Mouse (Mus musculus) thymus, postnatal 0 days (tissue): Measurements from ENCODE around the gene Tbc1d8. TPM values are rescaled to one million over a fixed set of nuclear protein-coding genes. Genes with fewer than 3 reads are reported as not detected.

Experiments
- DNase-seq: peaks from one replicate; pipeline ENCODE4 v3.0.0-alpha.2; 2015; ENCODE audit warnings: low spot score
- polyA plus RNA-seq: library from polyadenylated mRNA; unstranded; fragments of >200 nt; fragmentation: Nextera tagmentation; extraction: Ambion mirVana; gene quantifications from 2 replicates; pipeline ENCODE4 v1.2.1, GENCODE M21; 2015

Tbc1d8 gene
- polyA plus RNA-seq, 1 experiment from 2014 or later, result 7.4 TPM

DNA sequence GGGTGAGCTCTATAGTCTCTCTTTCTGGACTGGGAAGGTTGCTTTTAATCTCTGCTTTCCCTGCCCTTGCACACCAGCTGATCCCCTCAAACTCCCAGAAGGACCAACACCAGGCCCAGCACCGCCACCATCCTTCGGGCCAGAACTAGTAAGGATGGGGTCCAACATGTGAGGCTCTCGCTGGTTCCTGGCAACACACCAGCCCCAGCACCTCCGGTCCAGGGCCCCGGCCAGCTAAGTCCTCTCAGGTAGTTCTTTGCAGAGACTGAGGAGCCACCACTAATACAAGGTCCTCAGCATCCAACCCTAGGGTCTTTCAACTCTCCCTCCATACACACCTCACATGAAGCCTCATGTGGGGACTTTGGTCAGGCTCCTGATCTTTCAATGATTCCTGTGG lies 29.7 kb downstream of the Tbc1d8 start:
- no peak for DNase-seq

DNA sequence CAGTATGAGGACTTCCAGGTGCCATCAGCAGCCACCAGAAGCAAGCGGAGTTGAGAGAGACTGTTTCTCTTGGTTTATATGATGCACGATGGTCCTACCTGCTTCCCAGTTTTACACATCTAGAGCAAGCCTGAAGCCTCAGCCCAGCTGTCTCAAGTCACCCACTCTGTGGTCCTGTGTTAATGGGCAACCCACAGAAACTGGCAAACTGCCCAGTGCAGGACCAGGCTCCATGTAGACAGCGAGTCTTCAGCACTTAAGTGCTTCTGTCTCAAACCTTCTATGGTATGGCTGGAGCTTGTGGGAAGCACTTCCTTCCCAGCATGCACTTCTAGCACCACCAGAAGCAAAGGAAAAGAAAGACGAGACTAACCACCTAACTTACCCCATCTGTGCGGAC lies 30.3 kb downstream of the Tbc1d8 start:
- DNase-seq, result no peak

DNA sequence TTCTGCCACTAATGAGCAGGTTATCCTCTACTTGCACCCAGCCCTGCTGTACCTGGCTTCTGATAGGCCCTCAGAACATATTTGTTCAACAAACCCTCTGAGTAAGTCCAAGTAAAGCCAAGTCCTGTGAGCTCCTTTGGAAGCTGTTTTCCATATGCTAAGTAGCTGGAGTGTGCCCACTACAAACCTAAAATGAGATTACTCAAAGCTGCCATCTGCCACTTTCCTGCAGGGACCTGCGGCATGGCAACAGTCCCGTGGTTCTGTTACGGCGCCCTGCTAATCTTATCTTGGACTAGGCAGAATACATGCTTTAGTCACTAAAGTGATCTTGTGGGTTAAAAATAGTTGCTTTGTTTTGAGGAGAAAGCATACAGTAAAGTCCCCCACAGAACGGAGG lies 32.4 kb downstream of the Tbc1d8 start:
- DNase-seq, result no peak

DNA sequence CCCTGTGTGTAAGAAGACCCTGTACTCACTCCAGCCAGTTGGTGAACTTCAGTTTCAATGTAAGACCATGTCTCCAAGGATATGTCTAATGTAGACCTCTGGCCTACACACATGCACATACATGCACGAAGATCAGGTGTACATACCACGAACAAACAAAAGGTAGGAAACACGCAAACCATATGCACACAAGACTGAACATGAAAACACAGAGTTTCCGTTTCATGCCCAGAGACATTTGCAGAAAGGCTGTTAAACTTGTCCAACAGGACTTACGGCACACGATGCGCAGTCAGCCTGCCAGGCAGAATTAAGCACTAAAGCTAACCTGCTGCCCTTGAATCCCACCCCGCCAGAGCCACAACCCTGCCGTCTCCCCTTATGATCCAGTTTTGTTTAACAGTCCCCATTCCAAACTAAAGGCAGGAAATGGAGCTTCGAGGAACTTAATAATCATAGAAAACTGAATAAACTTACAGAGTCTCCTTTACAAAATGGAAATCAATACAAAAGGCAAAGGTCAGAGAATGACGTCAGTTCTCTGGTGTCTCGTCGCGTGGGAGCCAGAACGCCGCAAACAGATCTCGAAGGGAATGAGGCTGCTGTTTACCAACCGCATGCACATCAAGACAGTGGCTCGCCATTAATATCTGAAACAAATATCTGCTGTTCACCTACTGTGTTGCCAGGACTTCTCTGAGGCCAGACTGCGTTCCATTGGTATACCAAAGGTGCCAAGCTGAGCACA lies 33.1 kb downstream of the Tbc1d8 start:
- no peak for DNase-seq

DNA sequence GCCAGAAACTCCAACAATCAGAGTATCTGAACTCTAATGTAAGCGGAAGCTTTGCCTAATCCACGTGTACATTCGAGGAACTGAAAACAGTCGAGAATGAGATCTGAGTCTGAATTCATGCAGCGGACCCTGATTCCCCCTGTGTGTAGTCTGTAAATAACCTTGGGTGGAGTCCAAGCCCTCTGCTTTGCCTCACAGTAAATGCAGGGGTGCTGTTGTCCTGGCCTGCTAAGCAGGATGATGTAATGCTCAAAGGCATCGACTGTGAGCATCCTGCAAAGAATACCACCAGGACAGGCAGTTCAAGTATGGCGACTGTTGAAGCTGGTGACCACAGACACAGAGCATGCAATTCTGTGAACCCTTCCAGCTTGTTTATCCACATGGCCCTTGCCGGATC lies 34.8 kb downstream of the Tbc1d8 start:
- DNase-seq, result no peak

DNA sequence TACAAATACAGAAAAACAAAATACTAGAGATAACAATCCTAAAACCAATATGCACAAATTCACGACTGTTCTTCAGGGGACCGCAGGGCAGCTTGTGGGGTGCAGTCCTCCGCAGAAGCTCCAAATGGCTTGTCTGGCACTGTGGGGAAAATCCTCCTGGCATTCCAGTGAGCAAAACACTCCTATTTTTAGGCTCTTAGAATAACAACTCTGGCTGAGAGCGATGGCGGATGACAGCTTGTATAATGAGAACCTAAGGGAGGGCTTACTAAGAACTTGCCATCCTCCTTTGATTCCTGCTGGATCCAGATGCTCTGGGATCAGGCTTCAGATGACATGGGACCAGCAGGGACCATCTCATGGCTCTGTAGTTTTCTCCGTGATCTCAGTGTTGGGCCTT lies 36.9 kb downstream of the Tbc1d8 start:
- no peak for DNase-seq

DNA sequence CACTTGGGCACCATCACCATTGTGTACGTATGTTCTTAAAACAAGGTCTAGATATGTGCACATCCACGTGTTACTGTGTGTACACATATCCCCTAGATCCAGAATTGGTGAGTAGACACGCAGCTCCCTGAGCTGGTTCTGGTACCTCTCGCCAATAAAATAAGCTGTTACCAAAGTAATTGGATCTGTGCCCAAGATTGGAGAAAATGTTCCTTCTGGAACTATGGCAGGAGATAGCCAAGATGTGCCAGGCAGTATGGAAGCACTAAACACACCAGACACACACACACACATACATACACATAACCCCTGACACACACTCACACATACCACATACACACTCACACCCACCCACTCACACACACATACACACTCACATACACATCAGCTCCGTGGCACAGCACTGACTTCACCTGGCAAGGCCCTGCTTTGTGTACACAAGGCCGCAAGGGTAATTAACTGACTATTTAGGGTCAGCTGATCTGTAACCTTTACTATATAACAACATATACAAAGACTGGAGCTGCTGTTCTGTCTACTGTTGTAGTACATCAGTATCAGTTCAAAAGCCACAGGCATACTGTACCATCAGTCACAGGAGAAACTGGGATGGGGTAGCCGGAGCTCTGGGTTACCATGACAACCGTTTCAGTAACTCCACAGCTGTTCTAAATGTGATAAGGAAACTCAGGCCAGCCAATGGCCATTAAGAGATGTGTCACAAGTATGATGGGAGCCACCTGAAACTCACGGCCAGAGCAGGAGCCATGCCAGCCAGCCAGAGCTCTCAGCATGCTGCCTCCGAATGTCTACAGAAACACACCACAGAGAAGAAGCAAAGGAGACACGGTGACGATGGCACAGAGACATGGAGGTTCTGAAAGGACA lies 38.6 kb downstream of the Tbc1d8 start:
- no peak for DNase-seq

DNA sequence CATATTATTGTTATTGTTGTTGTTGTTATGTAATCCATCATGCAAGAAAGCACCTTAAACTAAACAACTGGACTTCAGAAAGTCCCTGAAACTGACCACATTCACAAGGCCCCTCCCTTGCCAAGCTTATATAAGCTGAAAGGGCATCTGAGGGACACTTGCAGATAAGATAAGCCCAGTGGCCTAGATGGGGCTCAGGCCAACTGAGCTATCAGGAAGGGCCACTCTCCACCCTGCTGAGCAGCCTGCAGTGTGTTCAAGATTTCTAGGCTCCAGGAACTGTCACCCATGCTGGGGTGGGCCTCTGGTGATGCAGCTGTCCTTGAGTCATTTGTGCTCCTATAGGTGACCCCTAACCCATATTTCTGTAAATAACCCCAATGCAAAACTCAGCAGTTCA lies 39.9 kb downstream of the Tbc1d8 start:
- no peak for DNase-seq

DNA sequence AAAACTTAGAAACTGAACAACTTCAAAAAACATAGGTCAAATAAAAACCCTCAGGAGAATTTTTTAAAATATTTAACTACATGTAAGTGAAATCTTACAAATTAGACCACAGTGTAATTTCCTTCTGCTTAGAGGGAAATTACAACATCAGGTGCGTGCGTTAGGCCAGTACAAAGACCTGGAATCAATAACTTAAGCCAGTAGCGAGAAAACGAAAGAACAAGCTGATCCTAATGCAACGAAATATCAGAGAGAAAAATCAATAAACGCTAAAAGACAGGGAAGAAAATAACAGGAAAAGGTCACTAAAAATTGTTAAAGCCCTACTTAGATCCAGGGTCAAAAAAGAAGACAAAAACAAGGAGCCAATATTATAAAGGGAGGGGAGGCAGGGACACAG lies 44.3 kb downstream of the Tbc1d8 start:
- no peak for DNase-seq

DNA sequence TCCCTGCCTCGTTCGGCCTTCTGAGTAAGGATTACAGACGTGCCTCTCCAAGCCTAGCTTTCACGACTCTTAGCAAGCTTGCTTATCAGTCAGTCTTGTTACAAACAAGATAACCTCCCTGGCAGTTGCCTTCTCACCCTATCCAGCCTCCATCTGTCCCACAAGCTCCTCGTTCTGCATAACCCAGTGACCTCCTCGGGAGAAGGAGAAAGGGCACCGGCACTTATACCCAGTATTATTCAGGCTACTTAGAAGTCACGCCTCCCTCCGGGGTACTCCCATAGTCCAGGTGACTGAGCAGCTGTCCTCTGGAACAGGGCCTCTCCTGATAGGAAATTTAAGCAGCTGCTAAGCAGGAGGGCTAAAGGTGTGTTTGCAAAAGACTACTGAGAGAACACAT lies 48.5 kb downstream of the Tbc1d8 start:
- DNase-seq, result no peak

DNA sequence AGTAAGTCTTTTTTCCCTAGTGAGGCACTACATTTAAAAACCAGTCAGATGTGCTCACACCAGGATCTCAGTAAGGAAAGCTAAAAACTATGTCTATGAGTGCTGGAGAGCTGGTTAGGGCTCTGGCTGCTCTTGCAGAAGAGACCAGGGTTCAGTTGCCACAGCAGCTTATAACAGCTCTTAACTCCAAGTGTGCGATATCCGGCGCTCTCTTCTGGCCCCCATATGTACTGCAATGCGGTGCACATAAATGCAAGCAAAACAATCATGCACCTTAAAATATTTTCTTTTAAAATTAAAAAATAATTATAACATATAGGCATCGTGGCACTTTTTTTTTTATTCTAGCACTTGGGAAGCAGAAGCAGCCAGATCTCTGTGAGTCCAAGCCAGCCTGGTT lies 49.5 kb downstream of the Tbc1d8 start:
- no peak for DNase-seq

DNA sequence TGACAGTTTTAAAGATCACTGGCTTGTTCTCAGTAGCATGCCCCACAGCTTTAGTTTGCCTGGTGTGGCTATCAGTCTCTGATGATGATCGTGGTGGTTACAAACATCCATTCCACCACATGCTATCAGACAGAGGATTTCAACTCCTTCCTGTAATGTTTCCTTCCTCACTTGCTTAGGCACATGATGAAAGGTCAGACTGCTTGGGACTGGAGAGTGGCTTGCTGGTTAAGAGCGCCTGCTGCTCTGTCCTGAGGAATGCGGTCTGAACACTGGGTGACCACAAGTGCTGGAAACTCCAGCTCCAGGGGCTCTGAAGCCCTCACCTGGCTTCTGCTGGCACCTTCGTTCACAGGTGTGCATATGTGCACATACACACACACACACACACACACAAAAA lies 50.3 kb downstream of the Tbc1d8 start:
- no peak for DNase-seq

DNA sequence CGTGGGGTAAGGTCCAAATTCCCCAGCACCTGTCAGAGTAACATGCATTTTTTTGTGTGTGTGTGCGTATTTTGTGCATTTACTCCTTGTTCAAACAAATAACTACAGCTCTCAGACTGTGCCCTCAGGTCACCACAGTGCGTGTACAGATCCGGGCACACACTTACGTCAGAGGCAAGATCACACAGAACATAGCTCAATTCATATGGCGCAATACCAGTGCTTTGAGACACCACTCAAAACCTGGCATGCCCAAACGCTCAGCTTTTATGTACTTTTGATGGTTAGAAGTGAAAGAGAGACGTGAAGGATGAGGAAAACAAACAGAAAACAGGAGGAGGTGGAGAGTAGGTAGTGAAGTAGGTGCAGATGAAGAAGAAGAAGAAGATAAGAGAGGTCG lies 53.1 kb downstream of the Tbc1d8 start:
- no peak for DNase-seq

DNA sequence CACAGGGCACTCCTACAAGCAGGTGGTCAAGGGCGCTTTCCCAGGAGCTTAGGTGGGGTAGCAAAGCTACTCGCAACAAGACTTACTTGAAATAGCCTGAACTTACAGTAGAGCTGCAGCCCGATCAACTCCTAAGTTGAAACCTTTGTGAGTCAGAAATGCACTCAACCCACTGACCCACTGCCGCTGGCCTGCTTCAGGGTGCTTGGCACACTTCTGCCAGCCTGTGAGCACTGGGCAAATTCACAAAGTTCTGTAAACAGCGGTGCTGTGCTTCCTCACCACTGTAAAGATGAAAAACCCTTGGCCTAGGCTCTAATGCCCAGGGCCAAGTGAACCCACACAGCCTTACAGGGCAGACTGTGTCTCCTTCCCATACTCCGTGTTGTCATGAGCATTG lies 57.6 kb downstream of the Tbc1d8 start:
- DNase-seq, result no peak

DNA sequence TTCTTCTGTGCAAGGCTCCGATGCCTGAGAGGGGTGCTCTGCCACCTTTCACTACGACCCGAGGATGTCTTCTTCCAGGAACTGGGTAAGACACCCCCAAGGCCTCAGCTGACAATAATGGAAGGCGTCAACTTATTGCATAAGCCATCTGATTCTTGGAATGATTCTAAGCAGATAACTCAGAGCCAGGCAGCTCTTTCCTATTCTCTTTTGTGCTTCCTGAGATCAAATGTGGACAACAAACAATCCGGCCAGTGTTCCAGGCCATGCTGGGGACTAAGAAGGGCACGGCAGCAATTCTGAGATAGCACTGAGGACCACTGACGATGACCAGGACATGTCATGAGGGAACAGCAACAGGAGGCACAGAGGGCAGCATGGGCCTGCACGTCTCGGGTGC lies 59.7 kb downstream of the Tbc1d8 start:
- no peak for DNase-seq

DNA sequence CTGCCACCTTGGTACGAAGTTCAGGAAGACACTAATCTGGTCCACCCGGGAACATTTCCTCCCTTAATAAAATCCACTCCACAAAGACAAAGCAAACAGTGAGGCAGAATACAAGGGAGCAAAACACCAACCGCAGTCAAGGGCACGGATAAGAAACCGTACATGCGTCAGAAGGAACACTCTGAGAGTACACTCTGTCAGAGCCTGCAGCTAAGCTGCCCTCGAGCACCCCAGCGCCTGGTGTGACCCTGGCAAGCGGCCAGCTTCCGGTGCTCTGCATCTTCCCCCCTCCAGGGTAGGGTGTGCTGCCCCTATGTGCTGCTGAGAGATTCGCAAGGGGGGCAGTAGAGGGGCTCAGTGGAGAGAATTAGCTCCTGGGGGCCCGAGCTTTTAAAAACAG lies 60.7 kb downstream of the Tbc1d8 start:
- peak; percentile 28 for DNase-seq

DNA sequence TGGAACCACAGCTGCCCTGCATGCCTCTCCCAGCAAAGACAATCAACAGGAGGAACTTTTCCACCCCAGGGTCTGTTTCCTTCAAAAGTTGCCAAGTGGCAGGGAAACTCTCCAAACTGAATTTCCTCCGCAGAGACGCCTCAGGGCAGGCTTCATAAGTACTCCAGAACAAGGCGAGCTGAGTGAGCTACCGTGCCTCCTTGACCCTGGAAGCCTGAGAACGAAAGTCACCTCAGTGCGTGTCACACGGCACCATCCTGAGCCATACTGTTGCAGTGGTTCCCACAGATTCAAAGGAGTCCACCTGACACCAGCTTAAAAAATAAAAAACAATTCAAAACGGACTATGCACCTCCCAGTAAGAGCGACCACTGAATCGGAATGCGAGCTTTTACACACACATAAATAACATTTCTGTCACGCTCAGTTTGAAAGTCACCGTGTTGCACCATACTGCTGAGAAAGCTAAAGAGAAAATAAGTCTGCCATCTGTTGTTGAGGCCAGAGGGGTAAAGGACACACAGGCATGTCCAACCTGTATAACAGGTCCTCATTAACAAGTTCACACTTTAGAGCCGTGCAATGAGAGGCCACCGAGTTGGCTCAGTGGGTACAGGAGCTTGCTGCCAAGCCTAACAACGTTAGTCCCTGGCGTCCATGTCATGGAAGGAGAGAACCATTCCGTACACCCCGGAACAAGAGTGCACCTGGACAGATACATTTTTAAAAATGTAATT lies 68.3 kb downstream of the Tbc1d8 start:
- no peak for DNase-seq

DNA sequence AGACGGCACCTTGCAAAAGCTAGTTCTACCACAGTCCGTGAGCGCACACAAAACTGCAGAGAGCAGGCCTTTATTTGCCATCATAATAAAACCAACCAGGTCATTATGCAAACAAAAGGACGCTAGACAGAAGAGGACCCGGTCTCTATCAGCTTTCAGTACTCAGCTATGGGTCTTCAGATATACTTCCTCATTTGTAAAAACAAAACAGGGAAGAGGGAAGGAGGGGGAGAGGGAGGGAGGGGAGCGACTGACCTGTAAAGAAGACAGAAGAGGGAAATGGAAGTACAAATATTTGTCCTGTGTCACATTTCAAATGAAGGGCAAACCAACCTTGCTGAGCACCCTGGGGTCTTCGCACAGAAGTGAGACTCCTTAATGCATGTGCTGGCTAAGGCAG lies 69.9 kb downstream of the Tbc1d8 start:
- DNase-seq, result no peak

DNA sequence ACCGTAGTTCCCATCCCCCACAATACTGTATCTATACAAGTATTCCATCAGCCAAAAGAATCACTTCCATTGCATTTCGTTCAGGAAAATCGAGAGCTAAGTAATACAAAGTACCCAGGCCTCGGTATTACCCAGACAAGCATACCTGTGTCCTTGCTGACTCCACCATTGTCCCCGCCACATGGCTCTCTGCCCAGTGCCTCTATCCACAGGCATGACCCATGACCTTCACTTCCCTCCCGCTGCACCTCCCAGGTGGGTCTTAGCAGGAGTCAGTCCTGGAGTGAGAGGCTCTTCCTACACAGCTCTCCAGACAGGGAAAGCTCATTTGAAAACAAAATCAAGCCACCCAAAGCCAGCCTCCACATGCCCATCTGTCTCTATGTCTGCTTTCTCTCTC lies 70.4 kb downstream of the Tbc1d8 start:
- no peak for DNase-seq

DNA sequence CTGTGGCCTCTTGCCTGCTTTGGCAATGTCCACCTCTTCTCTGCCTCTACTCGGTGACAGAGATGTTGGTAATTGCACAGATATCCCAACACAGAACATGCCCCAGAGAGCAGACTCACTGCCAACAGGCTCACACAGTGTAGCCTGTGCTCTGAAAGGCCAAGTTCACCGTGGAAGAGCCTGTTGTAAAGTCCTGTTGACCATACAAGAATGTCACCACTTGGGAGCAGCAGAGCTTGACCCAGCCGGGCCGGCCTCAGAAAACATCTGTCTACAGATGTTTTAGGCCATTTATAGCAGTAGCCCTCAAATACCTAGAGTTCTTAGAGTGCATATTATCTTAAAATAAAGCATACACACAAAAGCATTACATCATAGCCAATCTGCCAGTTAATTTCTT lies 71.4 kb downstream of the Tbc1d8 start:
- DNase-seq, result no peak

DNA sequence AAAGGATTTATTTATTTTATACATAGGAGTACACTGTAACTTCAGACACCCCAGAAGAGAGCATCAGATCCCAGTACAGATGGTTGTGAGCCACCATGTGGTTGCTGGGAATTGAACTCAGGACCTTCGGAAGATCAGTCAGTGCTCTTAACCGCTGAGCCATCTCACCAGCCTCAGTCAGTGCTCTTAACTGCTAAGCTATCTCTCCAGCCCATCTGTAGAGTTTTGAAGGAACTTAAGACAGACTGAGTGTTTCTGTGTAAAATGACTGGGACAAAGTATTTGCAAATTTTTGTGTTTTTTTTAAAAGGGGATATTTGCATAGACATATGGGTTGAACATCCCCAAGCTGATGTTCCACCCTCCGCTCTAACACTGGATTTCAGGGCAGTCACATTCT lies 78.4 kb downstream of the Tbc1d8 start:
- DNase-seq, result no peak

DNA sequence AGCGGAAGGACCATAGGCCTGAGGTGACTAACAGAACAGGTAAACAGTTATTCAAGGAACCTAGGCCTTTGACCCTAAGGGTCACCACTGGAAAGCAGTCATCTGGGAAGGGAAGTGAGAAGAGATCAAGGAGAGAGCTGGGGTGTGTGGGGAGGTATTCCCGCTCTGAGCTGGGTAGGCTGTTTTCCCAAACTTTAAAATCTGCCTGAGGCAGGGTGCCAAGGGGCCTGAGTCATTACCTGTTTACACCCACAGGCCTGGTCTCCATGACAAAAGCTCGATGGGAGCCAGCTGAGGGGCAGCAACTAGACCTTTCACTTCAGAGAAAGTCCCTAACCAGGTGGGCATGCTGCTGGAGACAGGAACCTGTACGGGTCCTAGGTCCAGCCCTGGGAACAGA lies 79.3 kb downstream of the Tbc1d8 start:
- no peak for DNase-seq
